Mouse (Mus musculus): Measurements from ENCODE around the gene Trpm7. TPM values are rescaled to one million over a fixed set of nuclear protein-coding genes. Genes with fewer than 3 reads are reported as not detected.

Gene Trpm7
- total and polyA plus RNA-seq, 3 experiments, result 22.3 to 23.1 TPM; not detected in 1

DNA sequence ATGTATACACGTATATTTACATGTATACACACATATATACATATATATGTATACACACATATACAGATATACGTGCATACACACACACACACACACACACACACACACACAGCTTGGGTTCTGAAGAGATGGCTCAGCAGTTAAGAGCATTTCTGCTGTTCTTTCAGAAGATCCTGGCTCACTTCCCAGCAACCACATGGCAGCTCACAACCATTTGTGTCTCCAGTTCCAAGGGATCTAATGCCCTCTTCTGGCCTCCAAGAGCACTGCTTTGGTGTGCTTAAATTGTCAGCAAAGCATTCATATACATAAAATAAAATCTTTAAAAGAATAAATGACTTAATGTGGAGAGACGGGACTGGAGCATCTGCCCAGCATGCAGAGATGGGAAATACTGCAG, 93.6 kb downstream of the Trpm7 start:
- H3K9ac ChIP-seq (ENCODE audit: control insufficient read depth, low read depth, low read length, poor library complexity, severe bottlenecking), result no peak overlapping the region
- no peaks in the 10 kb centered on the region for H3K79me2 ChIP-seq (ENCODE audit: control insufficient read depth, insufficient read depth, low read length, poor library complexity)
- H3K4me3 ChIP-seq (ENCODE audit: control insufficient read depth in 1 of 2, insufficient read depth in 1 of 2, low read depth in 2 of 2, low read length in 2 of 2), result no peak overlapping the region
- no peaks in the 10 kb centered on the region for H3K9me3 ChIP-seq (replicated peaks; ENCODE audit: insufficient read depth, low read length)
- no peak overlapping the region for H3K27ac ChIP-seq (ENCODE audit: control insufficient read depth, low read depth, low read length)
- DNase-seq (ENCODE audit: low read depth, low spot score), result peak; percentile 92
- no peak for TF ChIP-seq NRF1 (IDR thresholded peaks at IDR 0.05; ENCODE audit: insufficient read depth, low read depth, low read length, poor library complexity, severe bottlenecking)
- no peak for TF ChIP-seq POLR2AphosphoS5 (IDR thresholded peaks at IDR 0.05; ENCODE audit: borderline replicate concordance, low read depth, low read length)
- no peak for TF ChIP-seq KAT2A (conservative IDR thresholded peaks at IDR 0.05; ENCODE audit: low read depth, low read length)
- no peak for TF ChIP-seq TCF12 (IDR thresholded peaks at IDR 0.05; ENCODE audit: low read depth, low read length)
- TF ChIP-seq TAL1 (IDR thresholded peaks at IDR 0.05; ENCODE audit: low read length), result no peak
- peak; percentile 99 for TF ChIP-seq MYC (IDR thresholded peaks at IDR 0.05; ENCODE audit: low read depth, low read length)
- TF ChIP-seq MXI1 (IDR thresholded peaks at IDR 0.05; ENCODE audit: low read depth, low read length), result peak; percentile 94
- TF ChIP-seq SMC3 (IDR thresholded peaks at IDR 0.05; ENCODE audit: low read depth, low read length), result peak; percentile 77
- no peak for TF ChIP-seq CHD2 (IDR thresholded peaks at IDR 0.05; ENCODE audit: low read length)
- TF ChIP-seq USF2 (IDR thresholded peaks at IDR 0.05; ENCODE audit: borderline replicate concordance in 1 of 2, insufficient read depth in 1 of 2, low read depth in 1 of 2, low read length in 2 of 2), result no peak
- TF ChIP-seq E2F4 (IDR thresholded peaks at IDR 0.05; ENCODE audit: borderline replicate concordance, low read depth, low read length), result no peak
- no peak for TF ChIP-seq MYB (IDR thresholded peaks at IDR 0.05; ENCODE audit: low read depth, low read length)
- TF ChIP-seq ETS1 (IDR thresholded peaks at IDR 0.05; ENCODE audit: low read depth, low read length), result peak; percentile 52
- no peak for TF ChIP-seq TBP (IDR thresholded peaks at IDR 0.05; ENCODE audit: low read depth, low read length)
- TF ChIP-seq ZKSCAN1 (IDR thresholded peaks at IDR 0.05; ENCODE audit: low read depth, low read length), result no peak
- no peak for TF ChIP-seq MAFK (IDR thresholded peaks at IDR 0.05; ENCODE audit: borderline replicate concordance, low read depth, low read length)
- TF ChIP-seq CTCF (IDR thresholded peaks at IDR 0.05 in 2 of 3, conservative IDR thresholded peaks at IDR 0.05 in 1 of 3; ENCODE audit: control insufficient read depth in 1 of 3, insufficient read depth in 1 of 3, low read depth in 2 of 3, low read length in 3 of 3, poor library complexity in 1 of 3, severe bottlenecking in 1 of 3), result peak; percentile 44 to 74 (median 60)
- TF ChIP-seq RAD21 (IDR thresholded peaks at IDR 0.05; ENCODE audit: low read depth, low read length), result peak; percentile 74
- TF ChIP-seq UBTF (IDR thresholded peaks at IDR 0.05; ENCODE audit: borderline replicate concordance, insufficient read depth, low read depth, low read length), result no peak
- peak; percentile 82 for TF ChIP-seq SIN3A (IDR thresholded peaks at IDR 0.05; ENCODE audit: low read length)
- peak; percentile 87 for TF ChIP-seq MAX (IDR thresholded peaks at IDR 0.05; ENCODE audit: low read length)
- no peak for TF ChIP-seq ZNF384 (IDR thresholded peaks at IDR 0.05; ENCODE audit: low read depth, low read length)
- TF ChIP-seq BHLHE40 (IDR thresholded peaks at IDR 0.05; ENCODE audit: borderline replicate concordance, low read depth, low read length), result no peak
- no peak for TF ChIP-seq ELF1 (IDR thresholded peaks at IDR 0.05; ENCODE audit: low read depth, low read length)
- no peak for TF ChIP-seq CHD1 (IDR thresholded peaks at IDR 0.05; ENCODE audit: low read depth, low read length)
- no peak for TF ChIP-seq POLR2AphosphoS2 (IDR thresholded peaks at IDR 0.05; ENCODE audit: low read length)
- TF ChIP-seq MEF2A (IDR thresholded peaks at IDR 0.05; ENCODE audit: extremely low read depth, insufficient replicate concordance, low read depth, low read length, poor library complexity, severe bottlenecking), result no peak
- TF ChIP-seq GATA1 (IDR thresholded peaks at IDR 0.05; ENCODE audit: low read depth, low read length), result no peak
- TF ChIP-seq GABPA (IDR thresholded peaks at IDR 0.05; ENCODE audit: low read depth, low read length), result no peak
- TF ChIP-seq POLR2A (IDR thresholded peaks at IDR 0.05; ENCODE audit: control insufficient read depth in 1 of 2, insufficient read depth in 1 of 2, low read depth in 1 of 2, low read length in 2 of 2, poor library complexity in 1 of 2), result no peak
- TF ChIP-seq NELFE (IDR thresholded peaks at IDR 0.05; ENCODE audit: low read depth, low read length), result no peak
- TF ChIP-seq ZC3H11A (IDR thresholded peaks at IDR 0.05; ENCODE audit: low read depth, low read length), result peak; percentile 58
- TF ChIP-seq JUND (IDR thresholded peaks at IDR 0.05; ENCODE audit: low read depth, low read length), result no peak
- no peak for TF ChIP-seq HCFC1 (IDR thresholded peaks at IDR 0.05; ENCODE audit: low read depth, low read length)
- no peak for TF ChIP-seq RCOR1 (IDR thresholded peaks at IDR 0.05; ENCODE audit: low read depth, low read length)
- no peak for TF ChIP-seq USF1 (IDR thresholded peaks at IDR 0.05; ENCODE audit: low read depth, low read length)
- no peak for TF ChIP-seq ZMIZ1 (IDR thresholded peaks at IDR 0.05; ENCODE audit: low read depth, low read length)
- no peak for TF ChIP-seq EP300 (IDR thresholded peaks at IDR 0.05; ENCODE audit: low read depth in 1 of 2, low read length in 2 of 2)
- no peak for TF ChIP-seq MAZ (IDR thresholded peaks at IDR 0.05; ENCODE audit: low read depth, low read length)
- no peaks in the 10 kb centered on the region for H3K4me1 ChIP-seq (ENCODE audit: control insufficient read depth in 1 of 2, insufficient read depth in 2 of 2, low read length in 2 of 2)
- H3K27me3 ChIP-seq (ENCODE audit: control insufficient read depth in 1 of 2, insufficient read depth in 2 of 2, low read length in 2 of 2), result peaks cover 0 to 2% of the 10 kb centered on the region in 2 experiments; a peak in 1 of 4 replicates
- H3K36me3 ChIP-seq (ENCODE audit: control insufficient read depth in 1 of 2, insufficient read depth in 2 of 2, low read length in 2 of 2), result no peaks in the 10 kb centered on the region

Measured in MEL (cell line).